In the genomic region with DNA sequence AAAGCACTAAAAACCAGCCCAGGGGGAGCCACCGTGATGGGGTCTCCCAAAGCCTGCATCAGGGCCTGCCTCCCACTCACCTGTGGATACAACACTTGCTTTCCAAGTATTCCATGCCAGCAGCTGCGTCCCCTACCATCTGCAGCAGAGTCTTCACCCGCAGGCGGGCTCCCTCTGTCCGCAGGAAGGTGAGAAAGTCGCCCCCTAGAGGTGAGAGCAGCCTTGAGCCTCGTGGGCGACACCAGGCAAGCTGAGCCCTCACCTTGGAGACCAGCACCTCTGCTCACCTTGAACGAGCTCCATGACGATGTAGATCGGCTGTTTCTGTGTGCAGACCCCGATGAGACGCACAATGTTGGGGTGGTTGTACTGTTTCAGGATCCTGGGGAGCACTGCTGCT, we compare ENCODE assay signal across 8 mouse cellular contexts. TPM values are rescaled to one million over a fixed set of nuclear protein-coding genes. Genes with fewer than 3 reads are reported as not detected.
A peak's percentile ranks its signal among the peaks of the same experiment; 100 is the strongest.
DNase-seq lines count a peak whose midpoint lies in the region; ATAC-seq and TF ChIP-seq lines count a peak whose summit lies in the region.

No protein-coding gene starts in this region.

- peak; percentile 40 for TF ChIP-seq CTCF in heart, postnatal 0 days (IDR thresholded peaks at IDR 0.05; ENCODE audit: low read depth)
- TF ChIP-seq CTCF in brain, embryonic 14.5 days (IDR thresholded peaks at IDR 0.05; ENCODE audit: borderline replicate concordance, extremely low read depth, insufficient read depth, insufficient read length) = peak; percentile 50

- no peak for ATAC-seq in heart, postnatal 0 days (ENCODE audit: insufficient read depth, low read depth)
- peak; percentile 36; the same call in 1 of the 2 replicates for ATAC-seq in megakaryocyte, adult 5-6 weeks (ENCODE audit: poor library complexity, severe bottlenecking)

- no peak overlapping the region for H3K4me2 ChIP-seq in heart, postnatal 0 days (ENCODE audit: low read depth, low read length)

- no peak overlapping the region for H3K27ac ChIP-seq in heart, postnatal 0 days (ENCODE audit: low read depth)

- H3K36me3 ChIP-seq in heart, postnatal 0 days (replicated peaks; ENCODE audit: control insufficient read depth, insufficient read depth, low read length) = peaks cover 43% of the 10 kb centered on the region

- intact Hi-C loops in heart, postnatal 25 days (cut with DNase I) = no loop called here

- H3K9ac ChIP-seq in heart, postnatal 0 days (replicated peaks; ENCODE audit: low read depth, low read length) = no peak overlapping the region

- 67% methylated on average over 13 of the region's 13 CpGs for WGBS in heart, postnatal 0 days

- no peak for DNase-seq in heart, postnatal 0 days (ENCODE audit: low spot score)
- DNase-seq in heart, adult 18-20 months = no peak
- peak; percentile 49 to 56 for DNase-seq in CD8-positive naive resting alpha-beta T cell, adult 2 months (ENCODE audit: low read depth in 2 of 2, low spot score in 2 of 2)
- no peak for DNase-seq in brain, embryonic 14.5 days (ENCODE audit: low read depth)
- no peak for DNase-seq in frontal cortex, postnatal 14 days (ENCODE audit: low spot score in 2 of 2)
- DNase-seq in heart, adult 8-10 months (ENCODE audit: low spot score) = no peak
- no peak for DNase-seq in heart, postnatal 25 days (ENCODE audit: low spot score)

- no peaks in the 10 kb centered on the region for H3K4me1 ChIP-seq in heart, postnatal 0 days (ENCODE audit: control insufficient read depth, insufficient read depth)

- H3K9me3 ChIP-seq in heart, postnatal 0 days (replicated peaks; ENCODE audit: control insufficient read depth, low read length) = no peaks in the 10 kb centered on the region

- H3K4me3 ChIP-seq in heart, postnatal 0 days (ENCODE audit: low read depth, low read length) = no peak overlapping the region

- TF ChIP-seq POLR2A in brain, embryonic 14.5 days (IDR thresholded peaks at IDR 0.05; ENCODE audit: borderline replicate concordance, extremely low read depth, insufficient read depth, insufficient read length, poor library complexity, severe bottlenecking) = no peak

- H3K27me3 ChIP-seq in heart, postnatal 0 days (ENCODE audit: control insufficient read depth, insufficient read depth, low read length) = no peaks in the 10 kb centered on the region

- TF ChIP-seq EP300 in heart, postnatal 0 days (IDR thresholded peaks at IDR 0.05; ENCODE audit: low read depth) = no peak

RNA-seq across cellular contexts. Expression of a gene that starts 8.2 kb away (rescaled TPM):
- 13.5 and 23.1 TPM in 2 replicates for total RNA-seq in heart, postnatal 0 days (2014; rRNA removed; ENCODE audit: low replicate concordance)
- polyA plus RNA-seq in heart, postnatal 0 days (2015; fragmentation: Nextera tagmentation; extraction: Ambion mirVana) = 9.2 and 9.7 TPM in 2 replicates
- 10 to 100 TPM in 1 of 2 experiments, 1 to 10 TPM in 1; 9.9 to 11.4 TPM for total RNA-seq in heart, adult 18-20 months (2021)
- 7.1 and 8.0 TPM in 2 replicates for polyA plus RNA-seq in brain, embryonic 14.5 days (2012; rRNA removed)
- total RNA-seq in megakaryocyte, adult 5-6 weeks (2015) = 260 and 265 TPM in 2 replicates
- 252 and 267 TPM in 2 replicates for total RNA-seq in megakaryocyte, adult 5-6 weeks (2017)
- total RNA-seq in heart, adult 8-10 months (2022) = 10 to 100 TPM in 2 of 4 experiments, 1 to 10 TPM in 2; 6.4 to 13.5 (median 9.1) TPM
- 10 to 100 TPM; 11.9 to 13.6 TPM for total RNA-seq in heart, postnatal 25 days (2021)

RNA-seq across cellular contexts. Expression of a gene that starts 8.4 kb away (rescaled TPM):
- 30.2 and 55.2 TPM in 2 replicates for total RNA-seq in heart, postnatal 0 days (2014; rRNA removed; ENCODE audit: low replicate concordance)
- 7.2 and 7.7 TPM in 2 replicates for polyA plus RNA-seq in heart, postnatal 0 days (2015; fragmentation: Nextera tagmentation; extraction: Ambion mirVana)
- 10 to 100 TPM; 54.6 to 55.7 TPM for total RNA-seq in heart, adult 18-20 months (2021)
- polyA plus RNA-seq in brain, embryonic 14.5 days (2012; rRNA removed) = 59.9 and 78.3 TPM in 2 replicates
- 23.3 and 25.3 TPM in 2 replicates for total RNA-seq in megakaryocyte, adult 5-6 weeks (2015)
- 27.8 and 39.5 TPM in 2 replicates for total RNA-seq in megakaryocyte, adult 5-6 weeks (2017)
- 10 to 100 TPM; 61.2 to 66.5 (median 62.8) TPM for total RNA-seq in heart, adult 8-10 months (2022)
- total RNA-seq in heart, postnatal 25 days (2021) = 10 to 100 TPM; 67.2 to 67.5 TPM

RNA-seq across cellular contexts. Expression of a gene that starts 25.7 kb away (rescaled TPM):
- 67.6 and 79.0 TPM in 2 replicates for total RNA-seq in heart, postnatal 0 days (2014; rRNA removed; ENCODE audit: low replicate concordance)
- 16.9 and 18.9 TPM in 2 replicates for polyA plus RNA-seq in heart, postnatal 0 days (2015; fragmentation: Nextera tagmentation; extraction: Ambion mirVana)
- 100 to 1,000 TPM; 103 to 114 TPM for total RNA-seq in heart, adult 18-20 months (2021)
- 13.3 and 22.8 TPM in 2 replicates for polyA plus RNA-seq in brain, embryonic 14.5 days (2012; rRNA removed)
- total RNA-seq in megakaryocyte, adult 5-6 weeks (2015) = 28.0 and 34.1 TPM in 2 replicates
- total RNA-seq in megakaryocyte, adult 5-6 weeks (2017) = 13.8 and 21.3 TPM in 2 replicates
- total RNA-seq in heart, adult 8-10 months (2022) = 100 to 1,000 TPM in 2 of 4 experiments, 10 to 100 TPM in 2; 91.9 to 122 (median 99.2) TPM
- 100 to 1,000 TPM; 106 to 118 TPM for total RNA-seq in heart, postnatal 25 days (2021)

RNA-seq across cellular contexts. Expression of a gene that starts 36.6 kb away (rescaled TPM):
- 19.8 and 28.5 TPM in 2 replicates for total RNA-seq in heart, postnatal 0 days (2014; rRNA removed; ENCODE audit: low replicate concordance)
- polyA plus RNA-seq in heart, postnatal 0 days (2015; fragmentation: Nextera tagmentation; extraction: Ambion mirVana) = 14.5 and 17.8 TPM in 2 replicates
- total RNA-seq in heart, adult 18-20 months (2021) = 10 to 100 TPM; 32.4 to 35.5 TPM
- 45.0 and 61.4 TPM in 2 replicates for polyA plus RNA-seq in brain, embryonic 14.5 days (2012; rRNA removed)
- total RNA-seq in megakaryocyte, adult 5-6 weeks (2015) = 6.7 and 8.5 TPM in 2 replicates
- 6.1 and 11.1 TPM in 2 replicates for total RNA-seq in megakaryocyte, adult 5-6 weeks (2017)
- total RNA-seq in heart, adult 8-10 months (2022) = 10 to 100 TPM; 33.3 to 40.0 (median 35.9) TPM
- 10 to 100 TPM; 35.2 to 38.9 TPM for total RNA-seq in heart, postnatal 25 days (2021)

RNA-seq across cellular contexts. Expression of a gene that starts 38.7 kb away (rescaled TPM):
- 21.6 and 44.5 TPM in 2 replicates for total RNA-seq in heart, postnatal 0 days (2014; rRNA removed; ENCODE audit: low replicate concordance)
- 11.0 and 12.5 TPM in 2 replicates for polyA plus RNA-seq in heart, postnatal 0 days (2015; fragmentation: Nextera tagmentation; extraction: Ambion mirVana)
- total RNA-seq in heart, adult 18-20 months (2021) = 10 to 100 TPM; 15.8 to 16.0 TPM
- 73.6 and 85.0 TPM in 2 replicates for polyA plus RNA-seq in brain, embryonic 14.5 days (2012; rRNA removed)
- total RNA-seq in megakaryocyte, adult 5-6 weeks (2015) = 4.1 and 4.7 TPM in 2 replicates
- 7.2 and 13.0 TPM in 2 replicates for total RNA-seq in megakaryocyte, adult 5-6 weeks (2017)
- total RNA-seq in heart, adult 8-10 months (2022) = 10 to 100 TPM; 12.2 to 16.0 (median 15.2) TPM
- 10 to 100 TPM; 13.5 to 15.8 TPM for total RNA-seq in heart, postnatal 25 days (2021)

Comparison
In these comparisons a context has a peak if more than half of its experiments do, and no peak if none do; other contexts are left out.
1. DNase-seq: peak in CD8-positive naive resting alpha-beta T cell, adult 2 months (2 of 2); none in heart, postnatal 0 days (single experiment), heart, adult 18-20 months (0 of 2), brain, embryonic 14.5 days (single experiment), frontal cortex, postnatal 14 days (0 of 2), heart, adult 8-10 months (single experiment) and heart, postnatal 25 days (single experiment).
2. RNA of a gene that starts 8.2 kb away (total RNA-seq): 252 to 267 TPM in megakaryocyte, adult 5-6 weeks; 11.9 to 13.6 TPM in heart, postnatal 25 days, 13.5 to 23.1 TPM in heart, postnatal 0 days, 9.9 to 11.4 TPM in heart, adult 18-20 months and 6.4 to 13.5 TPM in heart, adult 8-10 months; every median in the first group is over 10 times any median in the second.